Mouse (Mus musculus) megakaryocyte, adult 5-6 weeks (primary cell): ENCODE measurements around the gene Olfr1277. TPM values are rescaled to one million over a fixed set of nuclear protein-coding genes. Genes with fewer than 3 reads are reported as not detected.

Source experiments
- ATAC-seq: 2 replicates; pipeline ENCODE4 v1.8.0; 2016; ENCODE audit warnings: mild to moderate bottlenecking, inconsistent platforms; ENCODE audit not compliant: poor library complexity, severe bottlenecking
- total RNA-seq, 2 experiments: library from RNA; stranded (forward) in 1 of 2; stranded (reverse) in 1 of 2; fragments of 153-499, 151-499 nt in 1 of 2; fragments of 221-1000, 200-1000 nt in 1 of 2; gene quantifications; 2 replicates each; pipeline versions ENCODE4 v1.2.3 to v1.2.4; 2015 to 2017

Gene Olfr1277
- total RNA-seq (2015) = not detected in 2 replicates
- total RNA-seq (2017) = not detected in 2 replicates

GRCm38 (mm10) chr2:111274006-111274405 is at the start of gene Olfr1277:
Gene Olfr1277 (minus strand): TSS chr2:111274106.
- no peak for ATAC-seq

- ATAC-seq = no peak
These were observed 39.8 kb upstream of the Olfr1277 start, which contains the start of gene Olfr1280 for GRCm38 (mm10) chr2:111313717-111314116. Gene Olfr1280 (plus strand): TSS chr2:111314017.

DNA sequence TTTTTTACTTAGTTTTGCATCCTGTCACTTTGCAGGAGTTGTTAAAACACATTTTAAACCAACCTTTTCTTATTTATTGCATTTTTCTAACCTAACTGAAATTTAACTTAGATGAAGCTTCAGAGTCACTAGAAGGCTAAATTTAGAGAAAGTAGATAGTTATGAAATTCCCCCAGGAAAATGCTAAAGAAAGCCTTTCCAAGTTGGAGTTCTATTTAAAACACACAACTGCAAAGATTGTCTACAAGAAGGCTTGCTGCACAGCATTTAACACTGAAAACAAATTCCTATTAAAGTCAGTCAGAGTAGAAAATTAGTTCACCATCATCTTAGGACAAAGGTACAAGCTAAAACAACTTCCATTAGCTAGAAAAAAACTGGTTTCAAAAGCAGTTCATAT is 26.5 kb upstream of the Olfr1277 start, which contains the start of gene Olfr1279:
Gene Olfr1279 (plus strand): TSS at position 262 of the 400 bp plus-strand sequence.
- ATAC-seq = no peak

GRCm38 (mm10) chr2:111298541-111298940 is 24.6 kb upstream of the Olfr1277 start:
- ATAC-seq = no peak

DNA sequence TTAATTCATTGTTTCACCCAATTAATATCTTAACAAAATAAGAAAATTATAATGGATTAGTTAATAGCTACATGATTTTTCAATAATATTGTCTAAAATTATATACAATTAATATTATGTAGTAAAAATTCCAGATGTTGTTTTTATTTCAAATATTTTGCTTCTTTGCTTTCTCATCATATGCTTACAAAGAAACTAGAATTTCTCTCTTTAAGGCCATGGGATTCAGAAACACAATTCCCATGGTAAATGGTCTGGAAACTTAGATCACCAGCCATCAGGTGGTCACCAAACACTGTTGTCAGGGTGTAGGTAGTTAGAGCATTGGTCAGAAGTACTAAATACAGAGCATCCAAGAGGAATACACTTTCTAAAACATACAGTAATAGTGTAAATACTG is 15.9 kb upstream of the Olfr1277 start, which contains the start of gene Olfr1278:
Gene Olfr1278 (plus strand): TSS at position 301 of the 400 bp plus-strand sequence.
- ATAC-seq = no peak

- no peak for ATAC-seq
These were observed 19.7 kb downstream of the Olfr1277 start, which contains the start of gene Olfr1276 for GRCm38 (mm10) chr2:111254216-111254615. Gene Olfr1276 (plus strand): TSS chr2:111254516.

- no peak for ATAC-seq
These were observed 38.7 kb downstream of the Olfr1277 start, which contains the start of gene Olfr1275 for GRCm38 (mm10) chr2:111235186-111235585. Gene Olfr1275 (minus strand): TSS chr2:111235286.

DNA sequence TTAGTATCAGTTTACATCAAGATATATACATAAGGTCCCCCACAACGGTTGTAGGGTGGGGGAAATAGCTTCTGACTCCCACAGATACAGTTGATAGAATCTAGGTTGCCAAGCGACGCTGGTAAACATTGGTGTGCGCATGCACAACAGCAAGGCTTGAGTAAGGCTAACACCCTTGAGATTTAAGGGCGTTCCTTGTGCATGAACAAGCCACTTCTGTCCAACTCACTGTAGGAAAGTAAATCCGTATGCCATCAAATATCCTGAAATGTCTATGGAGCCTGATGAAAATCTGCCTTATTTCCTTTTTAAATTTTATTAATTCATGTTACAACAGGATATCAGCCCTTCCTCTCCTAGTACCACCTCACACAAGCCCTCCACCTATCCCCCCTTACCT is 44.4 kb downstream of the Olfr1277 start, which contains the start of gene 4930430A15Rik:
Gene 4930430A15Rik (minus strand): TSS at position 101 of the 400 bp plus-strand sequence.
- no peak for ATAC-seq

Other genes starting within 250 kb of the Olfr1277 start
- gene Gm13941, start 168.1 kb downstream of the Olfr1277 start, total RNA-seq (2015) = not detected in 2 replicates
- not detected in 2 replicates for gene Gm13941, start 168.1 kb downstream of the Olfr1277 start, total RNA-seq (2017)
- not detected in 2 replicates for gene Gm15130, start 121.2 kb downstream of the Olfr1277 start, total RNA-seq (2015)
- gene Gm15130, start 121.2 kb downstream of the Olfr1277 start, total RNA-seq (2017) = not detected in 2 replicates
- gene 4930430A15Rik, start 44.5 kb downstream of the Olfr1277 start, total RNA-seq (2015) = not detected in 2 replicates
- not detected in 2 replicates for gene 4930430A15Rik, start 44.5 kb downstream of the Olfr1277 start, total RNA-seq (2017)
- not detected in 2 replicates for gene Olfr1275, start 38.8 kb downstream of the Olfr1277 start, total RNA-seq (2015)
- not detected in 2 replicates for gene Olfr1275, start 38.8 kb downstream of the Olfr1277 start, total RNA-seq (2017)
- not detected in 2 replicates for gene Olfr1276, start 19.6 kb downstream of the Olfr1277 start, total RNA-seq (2015)
- not detected in 2 replicates for gene Olfr1276, start 19.6 kb downstream of the Olfr1277 start, total RNA-seq (2017)
- gene Olfr1278, start 16.0 kb upstream of the Olfr1277 start, total RNA-seq (2015) = not detected in 2 replicates
- not detected in 2 replicates for gene Olfr1278, start 16.0 kb upstream of the Olfr1277 start, total RNA-seq (2017)
- gene Olfr1279, start 26.5 kb upstream of the Olfr1277 start, total RNA-seq (2015) = not detected in 2 replicates
- gene Olfr1279, start 26.5 kb upstream of the Olfr1277 start, total RNA-seq (2017) = not detected in 2 replicates
- gene Olfr1280, start 39.9 kb upstream of the Olfr1277 start, total RNA-seq (2015) = not detected in 2 replicates
- not detected in 2 replicates for gene Olfr1280, start 39.9 kb upstream of the Olfr1277 start, total RNA-seq (2017)
- gene Olfr1281, start 52.4 kb upstream of the Olfr1277 start, total RNA-seq (2015) = not detected in 2 replicates
- not detected in 2 replicates for gene Olfr1281, start 52.4 kb upstream of the Olfr1277 start, total RNA-seq (2017)
- not detected in 2 replicates for gene Olfr1282, start 62.0 kb upstream of the Olfr1277 start, total RNA-seq (2015)
- gene Olfr1282, start 62.0 kb upstream of the Olfr1277 start, total RNA-seq (2017) = not detected in 2 replicates
- gene Olfr1283, start 92.7 kb upstream of the Olfr1277 start, total RNA-seq (2015) = not detected in 2 replicates
- not detected in 2 replicates for gene Olfr1283, start 92.7 kb upstream of the Olfr1277 start, total RNA-seq (2017)
- not detected in 2 replicates for gene Olfr1284, start 101.4 kb upstream of the Olfr1277 start, total RNA-seq (2015)
- not detected in 2 replicates for gene Olfr1284, start 101.4 kb upstream of the Olfr1277 start, total RNA-seq (2017)
- gene Olfr1286, start 149.0 kb upstream of the Olfr1277 start, total RNA-seq (2015) = not detected in 2 replicates
- gene Olfr1286, start 149.0 kb upstream of the Olfr1277 start, total RNA-seq (2017) = 0.18 TPM in 1 of 2 replicates, not detected in the other
- not detected in 2 replicates for gene Olfr1287, start 175.0 kb upstream of the Olfr1277 start, total RNA-seq (2015)
- not detected in 2 replicates for gene Olfr1287, start 175.0 kb upstream of the Olfr1277 start, total RNA-seq (2017)
- gene Olfr1288, start 200.0 kb upstream of the Olfr1277 start, total RNA-seq (2015) = not detected in 2 replicates
- gene Olfr1288, start 200.0 kb upstream of the Olfr1277 start, total RNA-seq (2017) = not detected in 2 replicates
- not detected in 2 replicates for gene Olfr1289, start 206.7 kb upstream of the Olfr1277 start, total RNA-seq (2015)
- not detected in 2 replicates for gene Olfr1289, start 206.7 kb upstream of the Olfr1277 start, total RNA-seq (2017)
- not detected in 2 replicates for gene Olfr1290, start 219.7 kb upstream of the Olfr1277 start, total RNA-seq (2015)
- not detected in 2 replicates for gene Olfr1290, start 219.7 kb upstream of the Olfr1277 start, total RNA-seq (2017)
- gene Olfr1291-ps1, start 223.1 kb upstream of the Olfr1277 start, total RNA-seq (2015) = not detected in 2 replicates
- gene Olfr1291-ps1, start 223.1 kb upstream of the Olfr1277 start, total RNA-seq (2017) = not detected in 2 replicates